14 mouse cellular contexts compared by ENCODE assay signal in the genomic region with DNA sequence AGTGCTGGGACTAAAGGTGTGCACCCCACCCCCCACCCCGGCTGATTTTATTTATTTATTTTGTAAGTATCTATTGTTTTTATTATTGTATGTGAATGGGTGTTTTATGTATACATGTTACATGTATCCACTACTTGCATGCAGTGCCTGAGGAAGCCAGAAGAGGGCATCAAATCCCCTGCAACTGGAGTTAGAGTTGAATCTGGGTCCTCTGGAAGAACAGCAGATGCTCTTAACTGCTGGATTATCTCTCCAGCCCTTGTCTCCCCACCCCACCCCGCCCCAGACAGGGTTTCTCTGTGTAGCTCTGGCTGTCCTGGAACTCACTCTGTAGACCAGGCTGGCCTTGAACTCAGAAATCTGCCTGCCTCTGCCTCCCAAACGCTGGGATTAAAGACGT. TPM values are rescaled to one million over a fixed set of nuclear protein-coding genes. Genes with fewer than 3 reads are reported as not detected.
A peak's percentile ranks its signal among the peaks of the same experiment; 100 is the strongest.
DNase-seq lines count a peak whose midpoint lies in the region; ATAC-seq and TF ChIP-seq lines count a peak whose summit lies in the region.
"Had no signal": no experiment of that assay in that cellular context is flagged by ENCODE, and none has a peak within 500 bp of the region (broad histone marks: within the 10 kb centered on the region; RNA-seq: fewer than 3 reads in every experiment).

No protein-coding gene starts in this region.

- H3K27ac ChIP-seq in forebrain, postnatal 0 days (ENCODE audit: low read depth, low read length), result no peak overlapping the region
- no peak overlapping the region for H3K27ac ChIP-seq in forebrain, embryonic 16.5 days (ENCODE audit: low read length)
- H3K27ac ChIP-seq in lung, embryonic 14.5 days (ENCODE audit: low read depth), result no peak overlapping the region
- no peak overlapping the region for H3K27ac ChIP-seq in liver, embryonic 11.5 days (ENCODE audit: low read depth, low read length)
- H3K27ac ChIP-seq: stomach, embryonic 15.5 days had no signal

- no peaks in the 10 kb centered on the region for H3K9me3 ChIP-seq in forebrain, postnatal 0 days (ENCODE audit: low read length)
- no peaks in the 10 kb centered on the region for H3K9me3 ChIP-seq in forebrain, embryonic 16.5 days (ENCODE audit: control insufficient read depth, low read length)
- H3K9me3 ChIP-seq in lung, embryonic 14.5 days (ENCODE audit: low read depth, low read length), result no peaks in the 10 kb centered on the region
- H3K9me3 ChIP-seq in liver, embryonic 11.5 days (ENCODE audit: control insufficient read depth, low read length), result no peaks in the 10 kb centered on the region
- H3K9me3 ChIP-seq: stomach, embryonic 15.5 days had no signal

- ATAC-seq in forebrain, postnatal 0 days, result no peak
- ATAC-seq in forebrain, embryonic 16.5 days, result no peak
- no peak for ATAC-seq in lung, embryonic 14.5 days (ENCODE audit: insufficient read depth)
- ATAC-seq in liver, embryonic 11.5 days (replicated peaks; ENCODE audit: low FRiP score), result peak; percentile 27; the same call in 1 of the 2 replicates

- H3K4me3 ChIP-seq in forebrain, postnatal 0 days (ENCODE audit: low read depth, low read length), result no peak overlapping the region
- no peak overlapping the region for H3K4me3 ChIP-seq in forebrain, embryonic 16.5 days (replicated peaks; ENCODE audit: low read length)
- no peak overlapping the region for H3K4me3 ChIP-seq in lung, embryonic 14.5 days (ENCODE audit: low read depth, low read length)
- no peak overlapping the region for H3K4me3 ChIP-seq in liver, embryonic 11.5 days (ENCODE audit: low read depth, low read length)
- H3K4me3 ChIP-seq: stomach, embryonic 15.5 days had no signal

- DNase-seq in forebrain, postnatal 0 days, result no peak
- DNase-seq in lung, embryonic 14.5 days, result no peak
- DNase-seq in lung, adult 18-20 months, result no peak
- DNase-seq in liver, embryonic 11.5 days (ENCODE audit: low spot score), result no peak
- peak; percentile 54 for DNase-seq in thymus, postnatal 25 days
- no peak for DNase-seq in right cerebral cortex, postnatal 14 days
- no peak for DNase-seq in left cerebral cortex, adult 8-10 months (ENCODE audit: low spot score in 2 of 2)
- DNase-seq: adrenal gland, postnatal 36 days; cerebellum, adult 18-20 months; lung, postnatal 36 days; right cerebral cortex, postnatal 25 days had no signal

- no peak overlapping the region for H3K9ac ChIP-seq in forebrain, postnatal 0 days
- no peak overlapping the region for H3K9ac ChIP-seq in forebrain, embryonic 16.5 days (replicated peaks; ENCODE audit: low read depth, low read length)
- no peak overlapping the region for H3K9ac ChIP-seq in lung, embryonic 14.5 days
- H3K9ac ChIP-seq in liver, embryonic 11.5 days (ENCODE audit: low read depth, low read length), result no peak overlapping the region
- H3K9ac ChIP-seq: stomach, embryonic 15.5 days had no signal

- 80% methylated on average over 4 of the region's 4 CpGs for WGBS in forebrain, postnatal 0 days
- WGBS in forebrain, embryonic 16.5 days, result 88% methylated on average over 4 of the region's 4 CpGs
- 86% methylated on average over 4 of the region's 4 CpGs for WGBS in lung, embryonic 14.5 days
- 72% methylated on average over 4 of the region's 4 CpGs for WGBS in liver, embryonic 11.5 days

- H3K4me1 ChIP-seq in forebrain, postnatal 0 days (ENCODE audit: insufficient read depth), result no peaks in the 10 kb centered on the region
- H3K4me1 ChIP-seq in forebrain, embryonic 16.5 days (replicated peaks; ENCODE audit: control insufficient read depth, insufficient read depth, low read length), result peaks cover 10% of the 10 kb centered on the region
- H3K4me1 ChIP-seq in lung, embryonic 14.5 days (ENCODE audit: insufficient read depth), result no peaks in the 10 kb centered on the region
- H3K4me1 ChIP-seq in liver, embryonic 11.5 days (replicated peaks; ENCODE audit: control insufficient read depth, insufficient read depth, low read length), result 0 out of 2 replicates have a peak, but pooled peaks cover 4% of the 10 kb centered on the region
- H3K4me1 ChIP-seq: stomach, embryonic 15.5 days had no signal

- peak; percentile 27; the same call in 1 of the 2 replicates for TF ChIP-seq CTCF in forebrain, postnatal 0 days (IDR thresholded peaks at IDR 0.05; ENCODE audit: low read depth)
- TF ChIP-seq CTCF in lung, embryonic 14.5 days (IDR thresholded peaks at IDR 0.05; ENCODE audit: low read depth), result peak; percentile 25; the same call in 1 of the 2 replicates

- H3K4me2 ChIP-seq in forebrain, postnatal 0 days (ENCODE audit: low read depth), result no peak overlapping the region
- no peak overlapping the region for H3K4me2 ChIP-seq in forebrain, embryonic 16.5 days (ENCODE audit: low read length)
- no peak overlapping the region for H3K4me2 ChIP-seq in lung, embryonic 14.5 days
- no peak overlapping the region for H3K4me2 ChIP-seq in liver, embryonic 11.5 days
- H3K4me2 ChIP-seq: heart, embryonic 11.5 days; stomach, embryonic 15.5 days had no signal

- no peaks in the 10 kb centered on the region for H3K36me3 ChIP-seq in forebrain, postnatal 0 days (ENCODE audit: insufficient read depth)
- H3K36me3 ChIP-seq in forebrain, embryonic 16.5 days (ENCODE audit: control insufficient read depth, insufficient read depth), result no peaks in the 10 kb centered on the region
- peaks cover 8% of the 10 kb centered on the region; the same call in 1 of the 2 replicates for H3K36me3 ChIP-seq in lung, embryonic 14.5 days (ENCODE audit: insufficient read depth)
- H3K36me3 ChIP-seq in liver, embryonic 11.5 days (ENCODE audit: control insufficient read depth, insufficient read depth, low read length), result peaks cover 2% of the 10 kb centered on the region; the same call in 1 of the 2 replicates
- H3K36me3 ChIP-seq: stomach, embryonic 15.5 days had no signal

- no peaks in the 10 kb centered on the region for H3K27me3 ChIP-seq in forebrain, postnatal 0 days (ENCODE audit: insufficient read depth, low read length)
- H3K27me3 ChIP-seq in forebrain, embryonic 16.5 days (replicated peaks; ENCODE audit: control insufficient read depth, insufficient read depth, low read length), result no peaks in the 10 kb centered on the region
- H3K27me3 ChIP-seq in lung, embryonic 14.5 days (ENCODE audit: insufficient read depth, low read length), result no peaks in the 10 kb centered on the region
- no peaks in the 10 kb centered on the region for H3K27me3 ChIP-seq in liver, embryonic 11.5 days (replicated peaks; ENCODE audit: control insufficient read depth, insufficient read depth, low read length)
- H3K27me3 ChIP-seq: stomach, embryonic 15.5 days had no signal

RNA-seq across cellular contexts. Expression of gene Apold1, which starts 25.1 kb away (rescaled TPM):
- 8.7 TPM in 2 replicates for total RNA-seq in forebrain, postnatal 0 days (2014; rRNA removed)
- polyA plus RNA-seq in forebrain, postnatal 0 days (2015; fragmentation: Nextera tagmentation; extraction: Ambion mirVana), result 5.9 and 6.2 TPM in 2 replicates
- 4.2 and 4.8 TPM in 2 replicates for polyA plus RNA-seq in forebrain, embryonic 16.5 days (2015; fragmentation: Nextera tagmentation; extraction: Ambion mirVana)
- polyA plus RNA-seq in lung, embryonic 14.5 days (2014; fragmentation: Nextera tagmentation; extraction: Ambion mirVana), result 0.43 and 0.83 TPM in 2 replicates
- polyA plus RNA-seq in liver, embryonic 11.5 days (2014; fragmentation: Nextera tagmentation; extraction: Ambion mirVana), result 2.5 and 2.6 TPM in 2 replicates
- 1 to 10 TPM; 3.8 to 4.8 (median 3.9) TPM for total RNA-seq in left cerebral cortex, adult 8-10 months (2022)

RNA-seq across cellular contexts. Expression of gene Cdkn1b, which starts 36.2 kb away (rescaled TPM):
- 89.0 and 102 TPM in 2 replicates for total RNA-seq in forebrain, postnatal 0 days (2014; rRNA removed)
- 36.0 and 44.0 TPM in 2 replicates for polyA plus RNA-seq in forebrain, postnatal 0 days (2015; fragmentation: Nextera tagmentation; extraction: Ambion mirVana)
- 39.4 and 50.8 TPM in 2 replicates for polyA plus RNA-seq in forebrain, embryonic 16.5 days (2015; fragmentation: Nextera tagmentation; extraction: Ambion mirVana)
- 12.0 and 13.9 TPM in 2 replicates for polyA plus RNA-seq in lung, embryonic 14.5 days (2014; fragmentation: Nextera tagmentation; extraction: Ambion mirVana)
- 8.9 and 9.4 TPM in 2 replicates for polyA plus RNA-seq in liver, embryonic 11.5 days (2014; fragmentation: Nextera tagmentation; extraction: Ambion mirVana)
- total RNA-seq in left cerebral cortex, adult 8-10 months (2022), result 10 to 100 TPM; 36.6 to 39.0 (median 37.9) TPM

RNA-seq across cellular contexts. Expression of gene Ddx47, which starts 55.0 kb away (rescaled TPM):
- 34.6 and 41.9 TPM in 2 replicates for total RNA-seq in forebrain, postnatal 0 days (2014; rRNA removed)
- 51.0 and 60.0 TPM in 2 replicates for polyA plus RNA-seq in forebrain, postnatal 0 days (2015; fragmentation: Nextera tagmentation; extraction: Ambion mirVana)
- polyA plus RNA-seq in forebrain, embryonic 16.5 days (2015; fragmentation: Nextera tagmentation; extraction: Ambion mirVana), result 90.4 and 96.9 TPM in 2 replicates
- 119 and 120 TPM in 2 replicates for polyA plus RNA-seq in lung, embryonic 14.5 days (2014; fragmentation: Nextera tagmentation; extraction: Ambion mirVana)
- 134 and 142 TPM in 2 replicates for polyA plus RNA-seq in liver, embryonic 11.5 days (2014; fragmentation: Nextera tagmentation; extraction: Ambion mirVana)
- total RNA-seq in left cerebral cortex, adult 8-10 months (2022), result 10 to 100 TPM; 54.2 to 60.6 (median 56.4) TPM

RNA-seq across cellular contexts. Expression of gene Gpr19, which starts 58.0 kb away (rescaled TPM):
- total RNA-seq in forebrain, postnatal 0 days (2014; rRNA removed), result 33.2 and 34.5 TPM in 2 replicates
- 38.6 and 42.7 TPM in 2 replicates for polyA plus RNA-seq in forebrain, postnatal 0 days (2015; fragmentation: Nextera tagmentation; extraction: Ambion mirVana)
- 44.4 and 48.9 TPM in 2 replicates for polyA plus RNA-seq in forebrain, embryonic 16.5 days (2015; fragmentation: Nextera tagmentation; extraction: Ambion mirVana)
- polyA plus RNA-seq in lung, embryonic 14.5 days (2014; fragmentation: Nextera tagmentation; extraction: Ambion mirVana), result 9.6 and 10.8 TPM in 2 replicates
- 6.1 and 9.1 TPM in 2 replicates for polyA plus RNA-seq in liver, embryonic 11.5 days (2014; fragmentation: Nextera tagmentation; extraction: Ambion mirVana)
- 10 to 100 TPM; 22.9 to 26.3 (median 24.7) TPM for total RNA-seq in left cerebral cortex, adult 8-10 months (2022)
